Mouse (Mus musculus) layer of hippocampus, adult 9-10 months (tissue): Measurements from ENCODE around the gene Col4a3bp.

ENCODE experiments used
- DNase-seq: peaks from one replicate; pipeline ENCODE4 v3.0.0; 2022; ENCODE audit warnings: low spot score

Col4a3bp gene

GRCm38 (mm10) chr13:96541381-96541780, 1.0 kb upstream of the Col4a3bp start:
- no peak for DNase-seq

GRCm38 (mm10) chr13:96542901-96543891, 778 bp downstream of the Col4a3bp start:
- peak; percentile 7 for DNase-seq

GRCm38 (mm10) chr13:96544506-96544905, 2.1 kb downstream of the Col4a3bp start:
- DNase-seq = no peak

GRCm38 (mm10) chr13:96547250-96547649, 4.8 kb downstream of the Col4a3bp start:
- no peak for DNase-seq

GRCm38 (mm10) chr13:96547941-96548340, 5.5 kb downstream of the Col4a3bp start:
- DNase-seq = no peak

- no peak for DNase-seq
Observed at GRCm38 (mm10) chr13:96555099-96555498, 12.7 kb downstream of the Col4a3bp start.

GRCm38 (mm10) chr13:96567977-96568376, 25.6 kb downstream of the Col4a3bp start:
- no peak for DNase-seq

GRCm38 (mm10) chr13:96570313-96571015, 28.0 kb downstream of the Col4a3bp start:
- DNase-seq = no peak

GRCm38 (mm10) chr13:96571016-96571361, 28.6 kb downstream of the Col4a3bp start:
- DNase-seq = no peak

- no peak for DNase-seq
Observed at GRCm38 (mm10) chr13:96574170-96574569, 31.8 kb downstream of the Col4a3bp start.

- no peak for DNase-seq
Observed at GRCm38 (mm10) chr13:96579104-96579503, 36.7 kb downstream of the Col4a3bp start.

- DNase-seq = no peak
Observed at GRCm38 (mm10) chr13:96579979-96580378, 37.6 kb downstream of the Col4a3bp start.

- DNase-seq = no peak
Observed at GRCm38 (mm10) chr13:96584201-96584600, 41.8 kb downstream of the Col4a3bp start.

- no peak for DNase-seq
Observed at GRCm38 (mm10) chr13:96586540-96586939, 44.1 kb downstream of the Col4a3bp start.

- no peak for DNase-seq
Observed at GRCm38 (mm10) chr13:96588642-96589041, 46.2 kb downstream of the Col4a3bp start.

- DNase-seq = peak; percentile 11
Observed at GRCm38 (mm10) chr13:96593621-96594020, 51.2 kb downstream of the Col4a3bp start.

GRCm38 (mm10) chr13:96594070-96594469, 51.7 kb downstream of the Col4a3bp start:
- no peak for DNase-seq

- no peak for DNase-seq
Observed at GRCm38 (mm10) chr13:96599182-96599581, 56.8 kb downstream of the Col4a3bp start.

- no peak for DNase-seq
Observed at GRCm38 (mm10) chr13:96604242-96604641, 61.8 kb downstream of the Col4a3bp start.

- DNase-seq = no peak
Observed at GRCm38 (mm10) chr13:96614615-96615014, 72.2 kb downstream of the Col4a3bp start.

- DNase-seq = no peak
Observed at GRCm38 (mm10) chr13:96620891-96621290, 78.5 kb downstream of the Col4a3bp start.

GRCm38 (mm10) chr13:96630396-96630795, 88.0 kb downstream of the Col4a3bp start:
- DNase-seq = no peak

GRCm38 (mm10) chr13:96644168-96644567, 101.8 kb downstream of the Col4a3bp start:
- DNase-seq = no peak
